Mouse (Mus musculus) E14TG2a.4 (cell line): ENCODE measurements around the gene Btrc.

ENCODE experiments used
- CTCF ChIP-seq: conservative IDR thresholded peaks from 2 replicates; pipeline ENCODE4 v1.5.1; 2014; ENCODE audit warnings: low read length
- POU5F1 ChIP-seq: IDR thresholded peaks from 2 replicates; pipeline ENCODE4 v1.6.1; 2014; ENCODE audit warnings: low read length, borderline replicate concordance

DNA sequence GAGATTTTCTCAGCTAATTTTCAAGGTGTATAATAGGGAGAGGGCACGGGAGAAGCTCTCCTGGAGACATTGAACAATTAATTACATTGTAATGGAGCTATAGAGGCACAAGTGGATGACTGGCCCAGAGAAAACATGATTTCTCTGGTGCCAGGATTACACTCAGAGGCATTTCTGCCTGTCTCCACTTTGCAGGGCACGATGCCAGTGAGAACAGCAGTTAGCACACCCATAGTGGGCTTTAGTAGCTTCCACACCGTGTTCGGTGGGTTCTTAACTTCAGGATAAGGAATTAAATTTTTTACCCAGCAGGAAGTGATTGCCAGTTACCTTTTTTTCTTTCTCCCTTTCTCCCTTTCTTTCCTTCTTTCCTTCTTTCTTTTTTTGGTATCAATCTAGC lies 147.9 kb downstream of the Btrc start:
- TF ChIP-seq CTCF (no peak), POU5F1 (no peak)
